Mouse (Mus musculus): ENCODE data around the gene Tspan3. TPM values are rescaled to one million over a fixed set of nuclear protein-coding genes. Genes with fewer than 3 reads are reported as not detected.

The Tspan3 gene
- polyA plus RNA-seq (2012; rRNA removed) = 13.9 and 14.2 TPM in 2 replicates

DNA sequence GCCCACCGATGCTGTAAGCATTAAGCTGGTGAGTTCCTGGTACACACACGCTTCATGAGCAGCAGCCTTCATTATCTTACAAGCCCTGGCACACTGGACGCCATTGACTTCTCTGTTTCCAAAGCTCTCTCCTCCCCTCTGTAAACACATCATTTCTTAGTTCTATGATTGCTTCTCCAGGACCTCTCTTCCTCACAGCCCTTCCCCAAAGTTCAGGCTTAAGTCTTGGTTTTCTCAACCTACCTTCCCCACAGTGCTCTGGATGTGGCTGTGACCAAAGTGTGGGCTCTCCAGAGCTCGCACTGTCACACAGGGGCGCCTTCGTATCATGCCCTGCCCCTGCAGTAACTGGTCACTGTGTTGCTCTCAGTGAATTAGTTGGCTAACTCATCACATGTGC, at the start of gene Tspan3:
Tspan3 (minus strand) TSS at position 101 of the 400 bp plus-strand sequence.

DNA sequence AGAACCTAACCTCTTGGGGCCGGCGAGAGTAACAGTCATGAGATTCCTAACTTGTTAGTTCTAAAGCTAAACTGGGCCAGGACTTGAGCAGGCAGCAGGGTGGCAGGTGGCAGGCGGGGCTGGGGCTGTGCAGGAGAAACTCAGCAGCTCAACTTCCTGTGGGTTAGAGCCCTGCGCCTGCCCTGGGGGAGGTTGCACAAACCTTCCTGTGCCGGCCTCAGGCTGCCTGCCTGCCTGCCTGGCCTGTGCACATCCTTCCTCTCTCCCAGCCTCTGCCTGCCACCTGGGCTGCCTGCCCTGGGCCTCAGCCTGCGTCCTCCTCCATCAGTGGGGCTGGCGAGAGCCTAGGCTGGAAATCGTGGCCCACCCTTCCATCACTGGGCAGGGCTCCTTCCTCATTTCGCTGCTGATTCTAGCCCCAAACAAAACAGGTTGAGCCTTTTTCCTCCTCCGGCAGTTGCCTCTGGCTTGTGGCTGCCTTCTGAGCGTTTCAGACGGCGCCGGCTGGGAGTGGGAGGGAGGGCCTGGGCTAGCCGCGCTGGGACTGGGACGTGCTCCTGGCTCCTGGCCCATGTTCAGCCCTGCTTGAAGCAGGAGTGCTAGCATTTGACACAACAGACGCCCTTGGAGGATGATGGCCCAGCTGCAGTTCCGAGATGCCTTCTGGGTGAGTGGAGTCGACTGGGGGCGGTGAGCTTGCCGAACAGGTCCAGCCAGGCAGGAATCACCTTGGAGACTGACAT, 75.3 kb downstream of the Tspan3 start, which contains the start of gene Pstpip1:
Pstpip1 (plus strand) TSS at position 185 of the 743 bp plus-strand sequence.

Other genes starting within 250 kb of the Tspan3 start
- 0.99 and 1.1 TPM in 2 replicates for gene Scaper, start 227.4 kb downstream of the Tspan3 start, polyA plus RNA-seq (2012; rRNA removed)
- gene 4930563M21Rik, start 154.9 kb downstream of the Tspan3 start, polyA plus RNA-seq (2012; rRNA removed) = not detected in 2 replicates
- gene Rcn2, start 123.6 kb downstream of the Tspan3 start, polyA plus RNA-seq (2012; rRNA removed) = 12.8 and 13.0 TPM in 2 replicates
- 8.7 and 12.3 TPM in 2 replicates for gene Pstpip1, start 75.5 kb downstream of the Tspan3 start, polyA plus RNA-seq (2012; rRNA removed)

Data from liver, embryonic 18 days (tissue).